Mouse (Mus musculus) kidney, postnatal 14 days (tissue): Measurements from ENCODE around the gene Fam160a2.
"Not testable (repeated sequence)": the region's sequence is repeated elsewhere in the genome, so short reads cannot be mapped to it uniquely, and the experiment has no call there.

Source experiments
- DNase-seq: peaks from one replicate; pipeline ENCODE4 v3.0.0; 2022; ENCODE audit warnings: mixed read lengths

Gene Fam160a2

DNA sequence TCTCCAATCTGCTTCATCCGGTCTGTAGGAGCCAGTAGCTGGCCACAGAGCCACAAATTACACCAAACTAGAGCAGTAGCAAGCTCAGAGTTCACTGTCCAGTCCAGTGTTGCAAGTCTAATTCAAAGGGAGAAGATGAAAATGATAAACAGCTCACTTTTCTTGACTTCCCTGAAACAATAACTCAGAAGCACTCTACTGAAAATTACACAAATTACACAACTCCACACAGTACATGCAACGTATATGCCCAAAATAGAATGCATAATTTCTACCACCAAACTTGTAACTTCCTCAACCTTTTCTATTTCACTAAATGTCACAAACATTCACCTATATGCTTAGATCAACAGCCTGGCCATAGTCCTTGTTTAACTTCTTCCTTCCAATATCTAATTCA, 9.6 kb downstream of the Fam160a2 start:
- no peak for DNase-seq

DNA sequence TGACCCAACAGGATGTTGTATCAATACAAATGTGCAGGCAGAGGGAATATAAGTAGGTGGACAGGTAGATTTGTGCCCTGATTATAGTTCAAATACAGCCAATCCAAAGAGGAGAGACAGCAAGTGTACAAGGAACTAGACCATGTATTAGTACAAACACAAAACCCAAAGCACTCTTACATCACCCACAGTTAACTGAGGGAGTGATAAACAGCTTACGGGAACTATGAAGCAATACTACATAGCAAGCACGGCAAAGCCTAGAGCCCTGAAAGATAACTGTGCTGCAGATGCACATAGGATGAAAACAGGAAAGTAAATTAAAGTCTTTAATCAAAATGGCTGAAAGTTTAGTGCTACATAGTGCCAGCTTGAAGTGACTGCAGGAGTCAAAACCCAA, 12.2 kb downstream of the Fam160a2 start:
- no peak for DNase-seq

DNA sequence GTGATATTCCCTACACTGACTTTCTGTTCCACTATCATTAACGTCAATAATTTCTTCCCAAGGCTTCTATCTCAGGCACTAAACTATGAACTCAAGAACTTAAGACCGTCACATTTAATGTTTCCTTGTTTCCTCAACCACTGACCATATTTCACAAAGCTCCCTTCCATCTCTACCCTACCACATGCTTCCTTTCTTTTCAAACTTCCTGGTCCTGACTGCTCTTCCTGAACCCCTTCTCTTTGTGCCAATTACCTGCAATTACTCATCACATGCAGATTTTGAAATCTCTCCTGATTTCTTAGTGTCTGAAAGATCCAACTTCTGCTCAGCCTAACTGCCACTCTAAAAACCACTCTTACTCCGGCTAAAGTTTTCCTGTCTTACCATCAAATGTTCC, 19.5 kb downstream of the Fam160a2 start:
- no peak for DNase-seq

GRCm38 (mm10) chr7:105374866-105375265, 25.0 kb downstream of the Fam160a2 start, which contains the start of gene Gm5901:
Gm5901 (plus strand) TSS chr7:105375038.
- DNase-seq: no peak

GRCm38 (mm10) chr7:105373976-105374375, 25.9 kb downstream of the Fam160a2 start:
- no peak for DNase-seq

DNA sequence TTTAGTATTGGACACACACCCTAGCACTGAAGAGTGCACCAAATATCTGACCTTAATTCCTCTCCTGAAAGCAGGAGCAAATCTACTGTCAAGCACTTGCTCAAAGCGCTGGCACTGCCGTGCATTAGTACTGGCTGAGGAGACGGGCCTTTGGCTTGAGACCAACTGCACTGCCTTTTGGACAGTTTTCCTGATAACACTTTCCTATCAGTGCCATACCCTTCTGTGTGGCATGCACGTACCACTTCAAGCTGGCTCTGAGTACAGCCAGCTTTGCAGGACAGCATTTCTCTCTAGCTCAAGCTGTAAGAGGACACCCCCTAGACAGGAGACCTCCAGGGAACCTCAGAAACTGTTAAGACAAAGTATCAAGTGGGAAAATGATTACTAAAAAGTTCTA, 26.3 kb downstream of the Fam160a2 start:
- no peak for DNase-seq

DNA sequence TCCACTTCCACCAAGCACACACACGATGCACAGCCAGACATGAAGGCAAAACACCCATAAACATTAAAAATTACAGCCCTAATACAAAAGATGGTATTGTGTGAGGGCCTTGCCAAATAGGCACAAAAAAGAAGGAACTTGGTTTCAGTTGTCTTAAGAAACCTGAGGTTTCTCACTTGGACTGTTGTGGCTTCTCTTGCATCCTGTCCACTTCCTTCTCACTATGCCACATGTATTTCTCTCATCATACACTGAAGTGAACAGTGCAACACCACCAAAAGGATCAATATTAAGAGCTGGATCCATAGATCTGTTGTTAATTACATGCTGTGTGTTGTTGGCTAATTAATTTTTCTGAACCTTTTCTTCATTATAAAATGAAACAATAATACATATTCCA, 26.9 kb downstream of the Fam160a2 start:
- DNase-seq: no peak

DNA sequence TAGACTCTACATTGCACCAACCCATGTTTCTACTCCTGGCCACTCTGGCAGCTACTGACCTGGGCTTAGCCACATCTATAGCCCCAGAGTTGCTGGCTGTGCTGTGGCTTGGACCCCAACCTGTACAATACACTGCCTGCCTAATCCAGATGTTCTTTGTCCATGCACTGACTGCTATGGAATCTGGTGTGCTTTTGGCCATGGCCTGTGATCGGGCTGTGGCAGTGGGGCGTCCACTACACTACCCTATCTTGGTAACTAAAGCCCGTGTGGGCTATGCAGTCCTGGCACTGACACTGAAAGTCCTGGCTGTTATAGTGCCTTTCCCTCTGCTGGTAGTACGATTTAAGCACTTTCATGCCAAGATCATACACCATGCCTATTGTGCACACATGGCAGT, 31.3 kb downstream of the Fam160a2 start:
- no peak for DNase-seq

DNA sequence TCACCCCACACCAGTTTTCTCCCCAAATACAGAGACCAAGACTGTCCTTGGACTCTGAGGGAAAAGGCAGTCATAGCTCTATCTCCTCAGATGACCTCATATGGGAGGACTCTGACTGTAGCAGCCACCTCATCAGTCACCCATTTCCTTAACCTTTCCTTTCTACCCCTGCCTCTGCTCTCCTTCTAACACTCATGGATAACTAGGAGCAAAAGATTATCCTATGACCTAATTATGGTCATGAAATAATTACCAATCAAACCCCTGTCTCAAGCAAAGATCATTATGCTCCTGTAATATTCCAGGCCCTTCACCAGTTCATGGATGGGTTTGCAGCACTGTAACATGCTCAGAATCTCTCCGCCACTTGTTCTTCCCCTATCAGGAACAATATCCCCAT, 31.9 kb downstream of the Fam160a2 start, which contains the start of gene Olfr692:
Gene Olfr692 (plus strand): TSS at position 301 of the 400 bp plus-strand sequence.
- DNase-seq: no peak

- DNase-seq: no peak
These were observed 32.6 kb downstream of the Fam160a2 start for GRCm38 (mm10) chr7:105367268-105367667.

- no peak for DNase-seq
These were observed 38.1 kb downstream of the Fam160a2 start for GRCm38 (mm10) chr7:105361713-105362112.

DNA sequence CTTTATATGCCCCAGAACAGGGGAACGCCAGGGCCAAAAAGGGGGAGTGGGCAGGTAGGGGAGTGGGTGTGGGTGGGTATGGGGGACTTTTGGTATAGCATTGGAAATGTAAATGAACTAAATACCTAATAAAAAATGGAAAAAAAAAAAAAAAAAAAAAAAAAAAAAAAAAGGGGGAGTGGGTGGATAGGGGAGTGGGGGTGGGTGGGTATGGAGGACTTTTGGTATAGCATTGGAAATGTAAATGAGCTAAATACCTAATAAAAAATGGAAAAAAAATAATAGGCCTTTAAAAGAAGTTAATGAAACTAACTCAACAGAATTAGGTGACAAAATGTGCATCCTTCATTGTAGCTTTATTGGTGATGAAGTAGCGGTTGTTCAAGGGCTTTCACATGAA, 43.4 kb downstream of the Fam160a2 start:
- DNase-seq: not testable (repeated sequence)

DNA sequence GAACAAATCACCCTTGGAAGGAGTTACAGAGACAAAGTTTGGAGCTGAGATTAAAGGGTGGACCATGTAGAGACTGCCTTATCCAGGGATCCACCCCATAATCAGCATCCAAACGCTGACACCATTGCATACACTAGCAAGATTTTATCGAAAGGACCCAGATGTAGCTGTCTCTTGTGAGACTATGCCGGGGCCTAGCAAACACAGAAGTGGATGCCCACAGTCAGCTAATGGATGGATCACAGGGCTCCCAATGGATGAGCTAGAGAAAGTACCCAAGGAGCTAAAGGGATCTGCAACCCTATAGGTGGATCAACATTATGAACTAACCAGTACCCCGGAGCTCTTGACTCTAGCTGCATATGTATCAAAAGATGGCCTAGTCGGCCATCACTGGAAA, 43.8 kb downstream of the Fam160a2 start:
- not testable (repeated sequence) for DNase-seq

GRCm38 (mm10) chr7:105342752-105343151, 57.1 kb downstream of the Fam160a2 start:
- DNase-seq: no peak

DNA sequence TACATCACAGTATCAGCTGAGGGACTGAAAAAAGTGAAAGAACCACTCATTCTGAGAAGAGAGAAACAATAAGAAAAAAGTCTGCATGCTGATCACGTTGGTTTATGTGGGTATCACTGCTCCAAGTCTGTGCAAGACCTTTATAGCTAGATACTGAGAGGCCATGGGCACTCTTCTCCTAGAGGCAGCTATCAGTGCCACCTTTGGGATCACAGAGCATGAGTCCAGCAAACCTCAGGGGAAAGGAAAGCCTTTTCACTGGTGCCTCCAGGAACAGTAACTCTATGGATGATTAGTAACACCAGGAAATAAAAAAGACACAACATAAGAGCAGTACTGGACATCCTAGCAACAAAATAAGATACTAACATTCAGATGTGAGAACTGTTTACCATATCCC, 57.7 kb downstream of the Fam160a2 start, which contains the start of gene Olfr691:
Gene Olfr691 (minus strand): TSS at position 101 of the 400 bp plus-strand sequence.
- DNase-seq: no peak

DNA sequence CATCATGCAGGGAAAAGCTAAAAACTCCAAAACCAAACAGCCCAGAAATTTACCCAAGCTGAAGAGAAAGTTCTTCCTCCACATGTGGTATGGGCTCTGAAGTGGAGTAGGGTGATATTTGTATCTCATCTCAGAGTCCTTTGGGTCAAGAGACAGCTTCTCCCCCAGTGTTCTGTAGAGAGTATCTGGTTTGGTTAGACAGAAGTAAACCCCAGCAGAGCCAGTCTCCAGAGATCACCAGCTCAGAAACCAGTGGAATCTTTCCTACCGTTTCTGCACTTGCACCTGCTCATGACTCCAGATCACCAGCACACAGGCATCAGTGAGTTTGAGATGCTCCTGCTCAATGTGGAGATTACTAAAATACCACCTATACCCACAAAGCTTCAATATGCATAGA, 65.8 kb downstream of the Fam160a2 start, which contains the start of gene Olfr690:
Gene Olfr690 (minus strand): TSS at position 101 of the 400 bp plus-strand sequence.
- DNase-seq: no peak

DNA sequence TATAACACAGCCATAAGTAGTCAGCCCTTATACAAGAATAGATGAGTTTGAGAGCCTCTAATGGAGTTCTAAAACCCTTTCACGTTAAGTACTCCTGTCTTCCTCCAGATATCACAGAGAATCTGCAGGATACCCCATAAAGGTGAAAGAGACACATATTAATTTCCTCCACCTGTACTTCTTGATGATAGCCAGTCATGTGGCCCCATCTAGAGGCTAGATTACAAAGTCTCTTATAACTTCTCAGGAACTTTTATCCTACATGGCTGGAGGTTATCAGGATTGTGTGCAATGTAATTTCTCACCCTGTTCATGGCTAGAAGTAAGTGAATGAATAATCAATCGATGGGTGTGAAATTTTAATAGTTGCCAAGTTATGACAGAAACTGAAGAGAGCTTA, 74.6 kb downstream of the Fam160a2 start:
- DNase-seq: no peak
